Mouse (Mus musculus): ENCODE measurements at regions not wholly inside any gene's neighbourhood (a gene's known extent, or its start where the extent isn't known, plus 50 kb on each side); places are given as distances from the start of the nearest gene placed in this dataset.

- ATAC-seq: no peak
Observed at GRCm38 (mm10) chr14:67181586-67181985, 1172.6 kb upstream of the Gulo start.

DNA sequence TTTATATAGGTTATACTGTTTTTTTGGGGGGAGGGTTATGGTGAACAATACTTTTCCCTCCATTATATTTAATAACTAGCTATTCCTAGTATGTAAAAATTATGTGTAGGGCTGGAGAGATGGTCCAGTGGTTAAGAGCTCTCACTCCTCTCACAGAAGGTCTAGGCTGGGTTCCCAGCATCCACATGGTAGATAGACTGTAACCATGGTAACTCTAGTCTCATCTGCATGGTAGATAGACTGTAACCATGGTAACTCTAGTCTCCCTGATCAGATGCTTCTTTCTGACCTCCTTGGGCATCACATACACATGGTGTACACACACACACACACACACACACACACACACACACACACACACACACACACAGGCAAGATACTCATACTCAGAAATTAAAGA is 1170.5 kb upstream of the Gulo start:
- ATAC-seq: no peak

- no peak for ATAC-seq
Observed at GRCm38 (mm10) chr14:67178329-67179039, 1169.5 kb upstream of the Gulo start.

- no peak for ATAC-seq
Observed at GRCm38 (mm10) chr14:67176672-67177071, 1167.7 kb upstream of the Gulo start.

GRCm38 (mm10) chr14:67176100-67176499 is 1167.1 kb upstream of the Gulo start:
- no peak for ATAC-seq

DNA sequence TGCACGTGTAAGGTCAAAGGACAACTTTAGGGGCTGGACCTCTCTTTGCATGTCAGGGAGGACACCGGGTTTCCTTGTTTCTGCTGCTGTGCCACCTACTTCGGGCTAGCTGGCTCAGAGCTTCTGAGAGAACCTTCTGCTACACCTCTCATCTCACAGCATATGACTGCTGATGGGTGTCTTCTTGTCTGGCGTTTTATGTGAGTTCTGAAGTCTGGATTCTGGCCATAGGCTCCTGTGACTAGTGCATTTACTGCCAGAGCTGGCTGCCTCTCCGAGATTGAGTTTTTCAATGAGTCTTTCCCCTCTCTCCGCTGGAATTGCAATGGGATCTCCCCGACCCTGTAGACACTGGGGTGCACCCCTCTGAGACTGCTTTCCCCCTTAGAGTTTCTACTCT is 1165.9 kb upstream of the Gulo start:
- no peak for ATAC-seq

- no peak for ATAC-seq
Observed at GRCm38 (mm10) chr14:67170801-67171200, 1161.8 kb upstream of the Gulo start.

DNA sequence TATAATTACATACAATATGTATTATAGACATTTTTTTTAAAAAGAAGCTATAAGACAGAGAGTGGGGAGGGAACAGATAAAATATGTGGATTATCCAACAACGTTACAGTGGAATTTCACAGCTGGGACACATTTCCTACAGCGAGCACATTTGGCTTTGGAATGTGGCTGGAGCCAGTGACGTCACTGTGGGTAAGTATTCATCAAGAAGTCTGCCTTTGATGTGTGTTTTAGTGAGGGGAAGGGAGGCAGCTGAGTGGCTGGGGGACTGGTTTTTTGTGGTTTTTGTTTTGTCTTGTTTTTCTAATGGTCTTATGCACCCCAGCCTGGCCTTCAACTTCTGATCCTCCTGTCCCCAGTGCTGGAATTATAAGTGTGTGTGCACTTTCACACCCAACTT is 1161.2 kb upstream of the Gulo start:
- ATAC-seq: no peak

- no peak for ATAC-seq
Observed at GRCm38 (mm10) chr14:67169201-67169600, 1160.2 kb upstream of the Gulo start.

- no peak for ATAC-seq
Observed at GRCm38 (mm10) chr14:67159996-67160395, 1151.0 kb upstream of the Gulo start.

GRCm38 (mm10) chr14:67158867-67159266 is 1149.9 kb upstream of the Gulo start:
- ATAC-seq: no peak

DNA sequence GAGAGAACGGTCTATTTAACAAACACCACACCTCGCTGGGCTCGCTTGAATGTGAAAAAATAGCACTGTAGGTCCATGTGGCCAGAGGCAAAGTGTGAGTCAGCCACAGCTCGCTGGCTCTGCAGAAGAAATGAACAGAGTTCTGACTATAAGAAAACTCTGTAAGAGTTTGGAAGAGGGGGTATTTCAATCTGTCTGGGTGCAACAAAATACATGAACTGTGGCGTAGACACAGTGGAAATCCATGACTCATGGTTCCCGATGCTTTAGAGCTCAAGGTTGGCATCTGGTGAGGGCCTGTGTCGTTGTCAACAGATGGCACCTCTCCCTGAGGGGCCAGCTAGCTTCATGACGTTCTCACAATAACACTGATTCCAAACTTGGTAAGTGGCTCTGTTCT is 1147.4 kb upstream of the Gulo start:
- no peak for ATAC-seq

DNA sequence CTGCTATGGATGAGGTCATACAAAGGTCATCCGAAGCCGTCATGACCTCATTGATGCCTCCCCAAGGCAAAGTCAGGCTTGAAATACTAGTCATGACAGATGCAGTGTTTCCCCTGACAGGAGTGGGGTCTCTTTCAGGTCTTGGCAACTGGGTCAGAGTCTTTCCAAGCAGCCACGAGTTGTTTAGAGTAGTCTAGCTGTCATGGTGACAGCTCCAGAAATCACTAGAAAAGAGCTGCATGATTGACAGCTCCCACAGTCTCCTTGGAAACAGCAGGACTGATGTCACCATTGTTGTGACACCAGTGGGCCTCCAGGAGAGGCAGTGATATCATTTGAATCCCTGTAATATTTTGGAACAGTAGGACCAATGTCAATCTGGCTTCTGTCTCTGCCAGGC is 1144.6 kb upstream of the Gulo start:
- no peak for ATAC-seq

GRCm38 (mm10) chr14:67149961-67150471 is 1141.0 kb upstream of the Gulo start:
- no peak for ATAC-seq

DNA sequence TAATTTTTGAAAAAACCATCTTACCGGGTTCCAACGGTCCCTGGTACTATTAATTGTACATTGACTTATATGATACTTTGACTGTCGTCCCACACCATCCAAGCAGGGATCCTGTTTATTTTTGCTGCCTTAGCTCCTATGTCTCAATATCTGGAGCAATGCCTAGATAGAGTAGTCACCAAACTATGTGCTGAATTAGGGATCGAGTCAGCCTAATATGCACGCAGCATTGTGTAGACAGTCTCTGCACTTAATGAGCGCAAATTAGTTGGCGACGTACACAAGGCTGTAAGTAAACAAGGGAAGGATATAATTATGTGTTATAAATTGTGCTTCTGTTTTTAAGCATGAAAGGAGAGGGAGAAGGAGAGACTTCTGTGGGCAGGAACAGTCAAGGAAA is 1140.1 kb upstream of the Gulo start:
- ATAC-seq: no peak

- ATAC-seq: peak; percentile 76
Observed at GRCm38 (mm10) chr14:67146602-67147001, 1137.6 kb upstream of the Gulo start.

DNA sequence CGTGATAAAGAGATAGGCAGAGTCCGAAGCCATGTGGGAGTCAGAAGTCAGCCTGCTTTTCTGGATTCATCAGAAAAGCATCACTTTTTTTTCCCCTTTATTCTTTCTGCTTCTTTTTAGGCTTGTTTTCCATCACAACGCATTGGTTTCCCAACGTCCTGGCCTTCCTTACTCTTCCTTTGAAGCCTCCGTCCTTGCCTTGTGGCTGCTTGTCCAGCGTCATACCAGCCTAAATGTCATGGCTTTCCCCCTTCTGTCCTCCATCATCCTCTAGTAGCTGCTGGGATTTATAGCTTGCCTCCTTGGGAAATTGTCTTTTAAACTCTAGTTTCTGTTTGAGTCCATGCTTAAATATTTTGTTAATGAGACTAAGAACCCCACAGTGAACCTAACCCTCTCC is 1136.0 kb upstream of the Gulo start:
- no peak for ATAC-seq

DNA sequence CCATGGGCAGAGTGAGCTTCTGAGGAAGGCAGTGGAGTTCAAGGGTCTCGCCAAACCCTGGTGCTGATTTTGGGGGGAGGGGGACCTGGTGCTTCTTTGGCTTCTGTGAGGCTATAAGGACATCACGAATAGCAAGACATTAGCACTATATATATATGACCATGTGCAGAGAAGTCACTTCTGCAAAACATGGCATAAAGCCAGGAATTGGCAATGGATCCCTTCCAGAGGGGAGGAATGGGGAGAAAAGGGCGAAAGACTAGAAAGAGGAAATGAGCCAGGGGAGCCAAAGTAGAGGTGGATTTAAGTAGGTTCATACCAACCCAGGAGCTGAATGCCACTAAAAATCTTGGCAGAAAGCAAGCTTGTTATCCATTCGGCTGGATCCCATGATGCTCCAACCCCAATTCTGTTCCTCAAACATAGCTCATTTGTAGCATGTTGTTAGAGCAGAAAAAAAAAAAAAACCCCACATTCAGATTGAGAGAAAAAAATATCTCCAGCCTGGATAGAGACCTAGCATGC is 1135.5 kb upstream of the Gulo start:
- ATAC-seq: no peak

DNA sequence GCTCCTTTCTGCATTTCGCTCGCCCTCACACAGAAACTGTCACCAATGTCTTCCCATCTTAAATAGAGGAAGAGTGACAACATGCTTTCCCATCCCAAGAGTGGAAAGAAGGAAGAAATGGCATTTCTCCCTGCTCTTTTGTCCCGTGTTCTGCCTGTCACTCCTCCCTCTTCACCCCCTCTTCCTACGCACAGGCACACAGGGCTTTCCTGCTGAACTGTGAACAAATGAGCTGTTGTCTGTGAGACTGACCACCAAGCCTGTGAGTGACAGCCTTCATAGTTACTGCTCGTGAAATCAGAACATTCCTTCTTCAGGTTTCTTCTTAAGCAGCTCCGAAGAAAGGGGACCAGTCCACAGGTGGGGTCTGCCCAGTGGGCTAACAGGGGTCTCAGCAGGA is 1134.8 kb upstream of the Gulo start:
- no peak for ATAC-seq

DNA sequence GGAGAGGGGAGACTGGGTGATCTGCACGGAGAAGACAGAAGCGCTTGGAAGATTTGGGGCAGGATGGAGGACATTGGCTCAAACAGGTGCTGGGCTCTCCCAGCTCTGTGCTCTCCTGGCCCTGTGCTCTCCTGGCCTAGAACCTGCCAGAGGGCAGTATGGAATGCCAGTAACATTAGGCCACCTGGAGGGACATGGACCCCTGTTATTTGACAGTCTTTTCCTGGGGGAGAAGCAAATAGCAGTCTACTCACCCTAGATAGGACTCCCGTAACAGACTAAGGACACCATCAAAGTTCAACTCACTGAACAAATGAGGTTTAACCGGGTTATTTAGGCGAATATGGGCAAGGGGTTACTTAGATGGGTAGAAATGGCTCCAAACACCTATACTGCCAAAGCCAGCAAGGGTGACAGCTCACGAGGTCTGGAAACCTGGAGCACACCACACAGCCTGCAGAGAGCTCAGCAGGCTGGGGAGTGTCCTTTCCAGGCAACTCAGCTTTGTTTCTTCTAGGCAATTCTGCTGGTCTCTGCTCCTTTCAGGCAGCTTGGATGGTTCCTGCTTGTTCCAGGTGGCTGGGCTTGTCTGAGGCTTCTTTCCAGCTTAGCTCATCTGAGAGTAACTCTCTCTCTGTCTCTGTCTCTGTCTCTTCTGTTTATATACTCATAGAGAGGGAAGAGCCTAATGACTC is 1133.7 kb upstream of the Gulo start:
- ATAC-seq: no peak

- ATAC-seq: no peak
Observed at GRCm38 (mm10) chr14:67141581-67142441, 1132.8 kb upstream of the Gulo start.

- no peak for ATAC-seq
Observed at GRCm38 (mm10) chr14:67141151-67141550, 1132.1 kb upstream of the Gulo start.

GRCm38 (mm10) chr14:67139674-67140073 is 1130.7 kb upstream of the Gulo start:
- ATAC-seq: no peak

All from activated CD4-positive, CD25-positive, alpha-beta regulatory T cell, adult 4 months (primary cell).